Mouse (Mus musculus): ENCODE measurements at regions not wholly inside any gene's neighbourhood (a gene's known extent, or its start where the extent isn't known, plus 50 kb on each side); places are given as distances from the start of the nearest gene placed in this dataset.

GRCm38 (mm10) chr7:129190933-129191332, 65.9 kb upstream of the Plpp4 start:
- Histone ChIP-seq H3K4me3 (no peak overlapping the region), H3K27me3 (no peaks in the 10 kb centered on the region), H3K27ac (no peak overlapping the region), H3K9me3 (replicated peaks) (no peaks in the 10 kb centered on the region), H3K36me3 (no peaks in the 10 kb centered on the region), H3K4me1 (no peaks in the 10 kb centered on the region), H3K9ac (no peak overlapping the region), H3K4me2 (replicated peaks) (no peak overlapping the region)
- 72% methylated on average over 1 of the region's 1 CpGs for WGBS
- no peak for ATAC-seq (ENCODE audit: low FRiP score)

- H3K36me3 ChIP-seq = no peaks in the 10 kb centered on the region
- no peak overlapping the region for H3K4me3 ChIP-seq
- H3K4me2 ChIP-seq (replicated peaks) = no peak overlapping the region
- no peaks in the 10 kb centered on the region for H3K27me3 ChIP-seq
- H3K4me1 ChIP-seq = no peaks in the 10 kb centered on the region
- no peak overlapping the region for H3K9ac ChIP-seq
- no peak overlapping the region for H3K27ac ChIP-seq
- no peak for ATAC-seq (ENCODE audit: low FRiP score)
- H3K9me3 ChIP-seq (replicated peaks) = no peaks in the 10 kb centered on the region
- 77% methylated on average over 5 of the region's 5 CpGs for WGBS
Measured at GRCm38 (mm10) chr7:129207029-129207428, 49.8 kb upstream of the Plpp4 start.
